Mouse (Mus musculus): ENCODE data around the gene Cyp4f16. TPM values are rescaled to one million over a fixed set of nuclear protein-coding genes. Genes with fewer than 3 reads are reported as not detected.
"Not testable (repeated sequence)": the region's sequence is repeated elsewhere in the genome, so short reads cannot be mapped to it uniquely, and the experiment has no call there.

Gene Cyp4f16
- total and polyA plus RNA-seq, 2 experiments from 2014 or later, result 9.1 to 10.6 TPM

GRCm38 (mm10) chr17:32536867-32537250 lies 501 bp downstream of the Cyp4f16 start:
- 63% methylated on average over 5 of the region's 5 CpGs for WGBS

GRCm38 (mm10) chr17:32544792-32545191 lies 8.4 kb downstream of the Cyp4f16 start:
- H3K27ac ChIP-seq (ENCODE audit: low read depth, low read length); H3K4me3 ChIP-seq (ENCODE audit: low read depth, low read length); DNase-seq (ENCODE audit: low spot score); H3K9me3 ChIP-seq (ENCODE audit: low read length); H3K4me1 ChIP-seq (ENCODE audit: insufficient read depth, low read length); H3K27me3 ChIP-seq (ENCODE audit: insufficient read depth, low read length); ATAC-seq (ENCODE audit: low FRiP score); H3K9ac ChIP-seq (replicated peaks; ENCODE audit: low read length, poor library complexity, severe bottlenecking); H3K36me3 ChIP-seq (ENCODE audit: insufficient read depth, low read length); H3K4me2 ChIP-seq (ENCODE audit: low read depth, low read length, poor library complexity, severe bottlenecking): not testable (repeated sequence)
- 97% methylated on average over 5 of the region's 5 CpGs for WGBS

More at GRCm38 (mm10) chr17:32536867-32537250, 501 bp downstream of the Cyp4f16 start:
- Histone ChIP-seq H3K4me1 (ENCODE audit: insufficient read depth, low read length) (no peaks in the 10 kb centered on the region), H3K4me3 (ENCODE audit: low read depth, low read length) (peak overlapping the region; percentile 29), H3K9me3 (ENCODE audit: low read length) (no peaks in the 10 kb centered on the region), H3K27me3 (ENCODE audit: insufficient read depth, low read length) (no peaks in the 10 kb centered on the region), H3K9ac (replicated peaks; ENCODE audit: low read length, poor library complexity, severe bottlenecking) (0 out of 2 replicates have a peak overlapping the region, but pooled peaks have one; percentile 29), H3K36me3 (ENCODE audit: insufficient read depth, low read length) (no peaks in the 10 kb centered on the region), H3K4me2 (ENCODE audit: low read depth, low read length, poor library complexity, severe bottlenecking) (peak overlapping the region; percentile 40), H3K27ac (ENCODE audit: low read depth, low read length) (no peak overlapping the region)
- DNase-seq (ENCODE audit: low spot score), result no peak
- TF ChIP-seq CTCF (IDR thresholded peaks at IDR 0.05), result no peak
- ATAC-seq (ENCODE audit: low FRiP score), result no peak

DNA sequence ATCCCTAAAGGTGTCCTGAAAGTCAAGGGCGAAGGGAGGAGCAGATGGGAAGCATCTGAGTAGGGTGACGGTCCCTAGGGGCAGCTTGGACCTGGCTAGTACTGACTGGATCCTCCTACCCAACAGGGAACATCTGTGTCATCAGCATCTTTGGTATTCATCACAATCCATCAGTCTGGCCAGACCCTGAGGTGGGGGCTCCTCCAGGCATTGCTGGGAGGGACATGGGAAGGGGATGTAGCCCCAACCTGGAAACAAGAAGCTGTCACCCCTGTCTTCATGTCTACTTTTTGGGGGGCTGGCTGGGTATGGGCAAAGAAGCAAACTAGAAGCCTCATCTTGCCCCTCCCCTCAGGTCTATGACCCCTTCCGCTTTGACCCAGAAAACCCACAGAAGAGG lies 14.0 kb downstream of the Cyp4f16 start:
- not testable (repeated sequence) for H3K4me1 ChIP-seq (ENCODE audit: insufficient read depth, low read length); H3K36me3 ChIP-seq (ENCODE audit: insufficient read depth, low read length); DNase-seq (ENCODE audit: low spot score); H3K27me3 ChIP-seq (ENCODE audit: insufficient read depth, low read length); H3K9me3 ChIP-seq (ENCODE audit: low read length); H3K27ac ChIP-seq (ENCODE audit: low read depth, low read length)
- Histone ChIP-seq H3K4me3 (ENCODE audit: low read depth, low read length) (peak overlapping the region; percentile 34), H3K4me2 (ENCODE audit: low read depth, low read length, poor library complexity, severe bottlenecking) (peak overlapping the region; percentile 49), H3K9ac (replicated peaks; ENCODE audit: low read length, poor library complexity, severe bottlenecking) (peak overlapping the region; percentile 39; the same call in 1 of the 2 replicates)
- 88% methylated on average over 3 of the region's 3 CpGs for WGBS
- peak; percentile 39; the same call in 1 of the 2 replicates for ATAC-seq (ENCODE audit: low FRiP score)

GRCm38 (mm10) chr17:32550900-32551770 lies 14.8 kb downstream of the Cyp4f16 start:
- peak overlapping the region; percentile 49 for H3K4me2 ChIP-seq (ENCODE audit: low read depth, low read length, poor library complexity, severe bottlenecking)
- peak; percentile 94 for DNase-seq (ENCODE audit: low spot score)
- peak; percentile 91 for TF ChIP-seq CTCF (IDR thresholded peaks at IDR 0.05)
- H3K27ac ChIP-seq (ENCODE audit: low read depth, low read length), result no peak overlapping the region
- no peaks in the 10 kb centered on the region for H3K9me3 ChIP-seq (ENCODE audit: low read length)
- peak; percentile 96 for ATAC-seq (ENCODE audit: low FRiP score)
- no peaks in the 10 kb centered on the region for H3K27me3 ChIP-seq (ENCODE audit: insufficient read depth, low read length)
- H3K36me3 ChIP-seq (ENCODE audit: insufficient read depth, low read length), result no peaks in the 10 kb centered on the region
- peak overlapping the region; percentile 39 for H3K9ac ChIP-seq (replicated peaks; ENCODE audit: low read length, poor library complexity, severe bottlenecking)
- H3K4me3 ChIP-seq (ENCODE audit: low read depth, low read length), result peak overlapping the region; percentile 34
- 10% methylated on average over 20 of the region's 20 CpGs for WGBS
- no peaks in the 10 kb centered on the region for H3K4me1 ChIP-seq (ENCODE audit: insufficient read depth, low read length)

- not testable (repeated sequence) for H3K4me2 ChIP-seq (ENCODE audit: low read depth, low read length, poor library complexity, severe bottlenecking); H3K27me3 ChIP-seq (ENCODE audit: insufficient read depth, low read length); H3K4me3 ChIP-seq (ENCODE audit: low read depth, low read length); H3K4me1 ChIP-seq (ENCODE audit: insufficient read depth, low read length); H3K9me3 ChIP-seq (ENCODE audit: low read length); DNase-seq (ENCODE audit: low spot score); H3K9ac ChIP-seq (replicated peaks; ENCODE audit: low read length, poor library complexity, severe bottlenecking); H3K27ac ChIP-seq (ENCODE audit: low read depth, low read length); H3K36me3 ChIP-seq (ENCODE audit: insufficient read depth, low read length); ATAC-seq (ENCODE audit: low FRiP score)
- WGBS, result 49% methylated on average over 1 of the region's 1 CpGs
Observed at GRCm38 (mm10) chr17:32553016-32553415, 16.7 kb downstream of the Cyp4f16 start.

DNA sequence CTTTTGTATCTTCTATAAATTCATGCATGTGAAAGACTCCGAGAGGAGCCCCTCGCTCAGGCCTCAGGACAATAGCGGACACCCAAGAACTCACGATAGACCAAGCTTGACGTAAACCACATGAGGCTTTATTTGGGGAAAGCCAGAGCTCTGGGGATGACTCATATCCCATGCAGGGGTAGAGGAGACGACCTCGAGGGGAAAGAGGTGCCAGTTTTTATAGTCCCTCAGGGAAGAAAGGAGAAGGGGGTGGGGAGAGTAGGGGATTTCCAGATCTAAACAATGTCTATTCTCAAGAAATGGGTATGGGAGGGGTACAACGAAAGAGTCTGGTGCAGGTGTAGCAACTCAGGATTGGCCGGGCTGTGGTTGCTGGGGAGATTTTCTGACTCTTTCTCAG lies 18.0 kb downstream of the Cyp4f16 start:
- not testable (repeated sequence) for H3K9me3 ChIP-seq (ENCODE audit: low read length); H3K27me3 ChIP-seq (ENCODE audit: insufficient read depth, low read length); H3K36me3 ChIP-seq (ENCODE audit: insufficient read depth, low read length); ATAC-seq (ENCODE audit: low FRiP score); H3K4me3 ChIP-seq (ENCODE audit: low read depth, low read length); H3K27ac ChIP-seq (ENCODE audit: low read depth, low read length); H3K4me1 ChIP-seq (ENCODE audit: insufficient read depth, low read length); H3K9ac ChIP-seq (replicated peaks; ENCODE audit: low read length, poor library complexity, severe bottlenecking); DNase-seq (ENCODE audit: low spot score); H3K4me2 ChIP-seq (ENCODE audit: low read depth, low read length, poor library complexity, severe bottlenecking)
- WGBS, result 82% methylated on average over 9 of the region's 9 CpGs

GRCm38 (mm10) chr17:32563301-32563700 lies 26.9 kb downstream of the Cyp4f16 start:
- not testable (repeated sequence) for H3K4me1 ChIP-seq (ENCODE audit: insufficient read depth, low read length); H3K9me3 ChIP-seq (ENCODE audit: low read length); H3K9ac ChIP-seq (replicated peaks; ENCODE audit: low read length, poor library complexity, severe bottlenecking); DNase-seq (ENCODE audit: low spot score); H3K27me3 ChIP-seq (ENCODE audit: insufficient read depth, low read length); H3K36me3 ChIP-seq (ENCODE audit: insufficient read depth, low read length); H3K4me3 ChIP-seq (ENCODE audit: low read depth, low read length); H3K4me2 ChIP-seq (ENCODE audit: low read depth, low read length, poor library complexity, severe bottlenecking); ATAC-seq (ENCODE audit: low FRiP score); H3K27ac ChIP-seq (ENCODE audit: low read depth, low read length)
- WGBS, result 80% methylated on average over 2 of the region's 2 CpGs

DNA sequence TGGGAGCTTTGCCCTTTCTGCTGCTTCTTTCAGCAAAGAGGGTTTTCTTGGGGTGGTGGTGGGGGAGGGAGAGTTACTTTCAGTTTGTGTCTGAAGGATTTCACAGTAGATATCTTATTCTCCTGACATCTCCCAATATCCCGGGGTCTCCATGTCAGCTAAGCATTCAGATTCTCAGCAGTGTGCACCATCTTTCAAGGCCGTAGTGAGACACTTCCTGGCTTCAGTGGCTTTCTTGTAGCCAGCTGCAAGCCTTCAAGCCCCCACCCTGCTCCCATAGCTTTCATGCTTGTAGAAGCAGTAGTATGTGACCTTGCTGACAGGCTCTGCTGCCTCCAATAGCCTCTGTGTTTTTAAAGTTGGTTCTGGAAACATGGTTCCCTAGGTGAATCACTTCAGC lies 36.9 kb downstream of the Cyp4f16 start:
- H3K4me1 ChIP-seq (ENCODE audit: insufficient read depth, low read length); H3K4me2 ChIP-seq (ENCODE audit: low read depth, low read length, poor library complexity, severe bottlenecking): not testable (repeated sequence)

More for the DNA sequence above, 36.9 kb downstream of the Cyp4f16 start:
- 42% methylated on average over 2 of the region's 2 CpGs for WGBS
- ATAC-seq (ENCODE audit: low FRiP score); H3K9me3 ChIP-seq (ENCODE audit: low read length); H3K9ac ChIP-seq (replicated peaks; ENCODE audit: low read length, poor library complexity, severe bottlenecking); H3K27me3 ChIP-seq (ENCODE audit: insufficient read depth, low read length); DNase-seq (ENCODE audit: low spot score); H3K27ac ChIP-seq (ENCODE audit: low read depth, low read length); H3K36me3 ChIP-seq (ENCODE audit: insufficient read depth, low read length); H3K4me3 ChIP-seq (ENCODE audit: low read depth, low read length): not testable (repeated sequence)

Data from midbrain, postnatal 0 days (tissue).